Mouse (Mus musculus): Measurements from ENCODE around the gene Ran. TPM values are rescaled to one million over a fixed set of nuclear protein-coding genes. Genes with fewer than 3 reads are reported as not detected.

Gene Ran
- polyA plus RNA-seq, 2 experiments: 221 to 461 TPM

DNA sequence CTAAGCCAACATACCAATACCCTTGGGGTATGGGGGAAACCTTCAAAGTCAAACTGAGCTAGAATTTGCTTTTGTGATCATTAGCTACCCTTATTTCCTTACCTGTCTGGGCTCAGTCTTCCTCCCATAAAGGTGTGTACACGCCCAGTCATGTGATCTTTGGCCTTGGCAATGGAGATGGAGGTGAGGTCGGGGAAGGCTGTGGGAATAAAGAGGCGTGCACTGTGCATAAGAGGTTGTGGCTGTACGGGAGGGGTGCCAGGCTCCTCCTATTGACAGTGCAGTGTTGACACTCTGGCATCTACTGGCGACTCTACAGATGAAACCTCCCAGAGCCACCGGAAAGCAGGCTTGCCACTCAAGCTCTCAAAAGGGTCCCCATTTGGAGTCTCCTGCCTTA is 53.5 kb downstream of the Ran start:
- no peaks in the 10 kb centered on the region for H3K9me3 ChIP-seq (ENCODE audit: control insufficient read depth, low read length)
- H3K27me3 ChIP-seq (ENCODE audit: control insufficient read depth, insufficient read depth, low read length): no peaks in the 10 kb centered on the region
- no peak overlapping the region for H3K27ac ChIP-seq
- no peak overlapping the region for H3K9ac ChIP-seq (replicated peaks)
- ATAC-seq (ENCODE audit: insufficient read depth) (no peak), DNase-seq (ENCODE audit: low read depth in 3 of 3, low spot score in 3 of 3) (no peak)
- WGBS (ENCODE audit: insufficient replicate concordance): 48% methylated on average over 6 of the region's 6 CpGs
- no peak overlapping the region for H3K4me3 ChIP-seq (ENCODE audit: insufficient read depth in 1 of 2, low read depth in 2 of 2, low read length in 2 of 2)
- H3K36me3 ChIP-seq (replicated peaks; ENCODE audit: control insufficient read depth, insufficient read depth, low read depth): no peaks in the 10 kb centered on the region
- H3K4me1 ChIP-seq (replicated peaks; ENCODE audit: control insufficient read depth in 2 of 2, insufficient read depth in 2 of 2, low read length in 1 of 2): no peaks in the 10 kb centered on the region
- TF ChIP-seq CTCF (IDR thresholded peaks at IDR 0.05; ENCODE audit: low read depth) (no peak), EP300 (IDR thresholded peaks at IDR 0.05; ENCODE audit: low read depth) (no peak)
- no peak overlapping the region for H3K4me2 ChIP-seq (ENCODE audit: low read depth)

Other genes starting within 250 kb of the Ran start
- 0.01 and 0.04 TPM in 2 replicates for gene Rimbp2, start 66.6 kb upstream of the Ran start, polyA plus RNA-seq (2012; rRNA removed)
- not detected in 2 replicates for gene Rimbp2, start 66.6 kb upstream of the Ran start, polyA plus RNA-seq (2014; fragmentation: Nextera tagmentation; extraction: Ambion mirVana)
- 66.6 and 75.0 TPM in 2 replicates for gene Stx2, start 11.5 kb upstream of the Ran start, polyA plus RNA-seq (2012; rRNA removed)
- 68.1 and 74.2 TPM in 2 replicates for gene Stx2, start 11.5 kb upstream of the Ran start, polyA plus RNA-seq (2014; fragmentation: Nextera tagmentation; extraction: Ambion mirVana)
- 0.09 and 0.13 TPM in 2 replicates for gene Adgrd1, start 76.7 kb downstream of the Ran start, polyA plus RNA-seq (2012; rRNA removed)
- 0.09 and 0.14 TPM in 2 replicates for gene Adgrd1, start 76.7 kb downstream of the Ran start, polyA plus RNA-seq (2014; fragmentation: Nextera tagmentation; extraction: Ambion mirVana)

All from liver, embryonic 14.5 days (tissue).